Mouse (Mus musculus) liver, postnatal 0 days (tissue): Measurements from ENCODE around the gene Lrriq1. TPM values are rescaled to one million over a fixed set of nuclear protein-coding genes. Genes with fewer than 3 reads are reported as not detected.

Experiments used
- ATAC-seq: fragments of 200-750 bp; cut with Nextera tagmentation; 2 replicates; pipeline ENCODE4 v1.8.0; 2017; ENCODE audit warnings: mild to moderate bottlenecking, moderate library complexity
- DNase-seq: peaks from one replicate; pipeline ENCODE4 v3.0.0-alpha.2; 2016
- H3K27ac ChIP-seq: fragments of 300-500 bp; sonication (generic); 2 replicates; pipeline ENCODE4 v1.5.1; 2014; ENCODE audit warnings: antibody characterized with exemption, moderate library complexity, mild to moderate bottlenecking, low read depth
- H3K27me3 ChIP-seq: fragments of 300-500 bp; sonication (generic); 2 replicates; pipeline ENCODE4 v1.6.1; 2014; ENCODE audit warnings: low read length, control low read depth, mixed read lengths; ENCODE audit not compliant: insufficient read depth
- H3K36me3 ChIP-seq: fragments of 300-500 bp; sonication (generic); replicated peaks from 2 replicates; pipeline ENCODE4 v1.6.1; 2014; ENCODE audit warnings: mild to moderate bottlenecking, control low read depth, low read length, moderate library complexity, mixed read lengths; ENCODE audit not compliant: insufficient read depth
- H3K4me1 ChIP-seq: fragments of 300-500 bp; sonication (generic); 2 replicates; pipeline ENCODE4 v1.6.1; 2014; ENCODE audit warnings: antibody characterized with exemption, mild to moderate bottlenecking, control low read depth; ENCODE audit not compliant: insufficient read depth
- H3K4me2 ChIP-seq: fragments of 300-500 bp; sonication (generic); 2 replicates; pipeline ENCODE4 v1.6.1; 2014; ENCODE audit warnings: low read depth, mild to moderate bottlenecking, low read length, moderate library complexity, mixed read lengths
- H3K4me3 ChIP-seq: fragments of 300-500 bp; sonication (generic); 2 replicates; pipeline ENCODE4 v1.5.1; 2014; ENCODE audit warnings: low read depth, low read length
- H3K9ac ChIP-seq: fragments of 300-500 bp; sonication (generic); replicated peaks from 2 replicates; pipeline ENCODE4 v1.6.1; 2014; ENCODE audit warnings: mild to moderate bottlenecking, moderate library complexity
- H3K9me3 ChIP-seq: fragments of 300-500 bp; sonication (generic); 2 replicates; pipeline ENCODE4 v1.6.1; 2016; ENCODE audit warnings: mild to moderate bottlenecking, control low read depth, low read length, mixed read lengths
- CTCF ChIP-seq: sonication (generic); IDR thresholded peaks from 2 replicates; pipeline ENCODE4 v1.5.1; 2016; ENCODE audit warnings: antibody characterized with exemption, low read depth
- EP300 ChIP-seq: IDR thresholded peaks from 2 replicates; pipeline ENCODE4 v1.6.1; 2016; ENCODE audit warnings: antibody characterized with exemption, low read depth, mild to moderate bottlenecking
- WGBS: fragments of 180-500 bp; shearing (Covaris S2); extraction: QIAGEN DNeasy Blood & Tissue Kit; methylation state at CpG from one replicate; pipeline ENCODE4 v1.1.7; 2014; ENCODE audit not compliant: insufficient replicate concordance; 5-methylcytosine and 5-hydroxymethylcytosine counted together
- polyA plus RNA-seq: library from polyadenylated mRNA; unstranded; fragments of >200 nt; fragmentation: Nextera tagmentation; extraction: Ambion mirVana; gene quantifications from 2 replicates; pipeline ENCODE4 v1.2.1, GENCODE M21; 2015

Gene Lrriq1
- not detected in 2 replicates for polyA plus RNA-seq

- Histone ChIP-seq H3K4me3 (peak within 1 kb of the TSS; percentile 22), H3K9ac (no peak within 1 kb of the TSS), H3K36me3 (no peaks in the 10 kb centered on the region), H3K4me1 (no peaks in the 10 kb centered on the region), H3K27me3 (no peaks in the 10 kb centered on the region), H3K4me2 (peak within 1 kb of the TSS; percentile 60), H3K9me3 (no peaks in the 10 kb centered on the region), H3K27ac (no peak within 1 kb of the TSS)
- peak; percentile 13 for DNase-seq
- WGBS = 10% methylated on average over 25 of the region's 25 CpGs
- ATAC-seq = no peak
- TF ChIP-seq EP300 = no peak
- no peak for TF ChIP-seq CTCF
These were observed at the start of gene Lrriq1 for GRCm38 (mm10) chr10:103235707-103236459. Lrriq1 (minus strand) TSS chr10:103236322.

- no peaks in the 10 kb centered on the region for H3K4me1 ChIP-seq
- no peak overlapping the region for H3K4me3 ChIP-seq
- TF ChIP-seq EP300 = no peak
- peak; percentile 27 for TF ChIP-seq CTCF
- H3K27me3 ChIP-seq = no peaks in the 10 kb centered on the region
- no peak overlapping the region for H3K9ac ChIP-seq
- H3K27ac ChIP-seq = no peak overlapping the region
- 47% methylated on average over 5 of the region's 5 CpGs for WGBS
- ATAC-seq (no peak), DNase-seq (no peak)
- no peak overlapping the region for H3K4me2 ChIP-seq
- H3K9me3 ChIP-seq = no peaks in the 10 kb centered on the region
- no peaks in the 10 kb centered on the region for H3K36me3 ChIP-seq
These were observed 18.0 kb upstream of the Lrriq1 start for GRCm38 (mm10) chr10:103253842-103254803.

GRCm38 (mm10) chr10:103236460-103236772 is 294 bp upstream of the Lrriq1 start:
- WGBS = 21% methylated on average over 4 of the region's 4 CpGs
- TF ChIP-seq EP300 = no peak
- no peak for TF ChIP-seq CTCF
- no peak overlapping the region for H3K9ac ChIP-seq
- DNase-seq (no peak), ATAC-seq (no peak)
- no peaks in the 10 kb centered on the region for H3K4me1 ChIP-seq
- no peaks in the 10 kb centered on the region for H3K9me3 ChIP-seq
- peak overlapping the region; percentile 60; the same call in 1 of the 2 replicates for H3K4me2 ChIP-seq
- no peak overlapping the region for H3K27ac ChIP-seq
- H3K36me3 ChIP-seq = no peaks in the 10 kb centered on the region
- no peaks in the 10 kb centered on the region for H3K27me3 ChIP-seq
- H3K4me3 ChIP-seq = no peak overlapping the region

- TF ChIP-seq CTCF (no peak), EP300 (no peak)
- Histone ChIP-seq H3K27ac (no peak overlapping the region), H3K27me3 (no peaks in the 10 kb centered on the region), H3K4me3 (no peak overlapping the region), H3K9me3 (no peaks in the 10 kb centered on the region), H3K36me3 (no peaks in the 10 kb centered on the region), H3K4me2 (no peak overlapping the region), H3K4me1 (no peaks in the 10 kb centered on the region), H3K9ac (no peak overlapping the region)
- 82% methylated on average over 1 of the region's 1 CpGs for WGBS
- ATAC-seq = no peak
- DNase-seq = no peak
These were observed 9.5 kb downstream of the Lrriq1 start for GRCm38 (mm10) chr10:103226646-103227045.

GRCm38 (mm10) chr10:103194655-103195328 is 41.3 kb downstream of the Lrriq1 start:
- DNase-seq (no peak), ATAC-seq (no peak)
- no peak for TF ChIP-seq EP300
- TF ChIP-seq CTCF = peak; percentile 43
- Histone ChIP-seq H3K4me1 (no peaks in the 10 kb centered on the region), H3K36me3 (no peaks in the 10 kb centered on the region), H3K4me2 (no peak overlapping the region), H3K9me3 (no peaks in the 10 kb centered on the region), H3K27me3 (no peaks in the 10 kb centered on the region), H3K4me3 (no peak overlapping the region), H3K27ac (no peak overlapping the region), H3K9ac (no peak overlapping the region)
- WGBS = 41% methylated on average over 4 of the region's 4 CpGs
